Mouse (Mus musculus) monocyte, adult 5-6 weeks (primary cell): ENCODE measurements around the gene Ms4a8a. TPM values are rescaled to one million over a fixed set of nuclear protein-coding genes. Genes with fewer than 3 reads are reported as not detected.
A peak's percentile ranks its signal among the peaks of the same experiment; 100 is the strongest.
"Not testable (repeated sequence)": the region's sequence is repeated elsewhere in the genome, so short reads cannot be mapped to it uniquely, and the experiment has no call there.

Experiments used
- ATAC-seq: fragments of 153-309, 156-312 bp; replicated peaks from 2 replicates; pipeline ENCODE4 v1.8.0; 2017; ENCODE audit warnings: mild to moderate bottlenecking; ENCODE audit not compliant: low TSS enrichment, insufficient number of reproducible peaks, severe bottlenecking, poor library complexity, low FRiP score
- total RNA-seq: library from RNA; stranded (forward); fragments of 200-1000, 200-491, 200-594 nt; gene quantifications from 3 replicates; pipeline ENCODE4 v1.2.3, GENCODE M21; 2017

Gene Ms4a8a
- 1.1 to 8.6 TPM (median 4.5 TPM) in 3 replicates for total RNA-seq

DNA sequence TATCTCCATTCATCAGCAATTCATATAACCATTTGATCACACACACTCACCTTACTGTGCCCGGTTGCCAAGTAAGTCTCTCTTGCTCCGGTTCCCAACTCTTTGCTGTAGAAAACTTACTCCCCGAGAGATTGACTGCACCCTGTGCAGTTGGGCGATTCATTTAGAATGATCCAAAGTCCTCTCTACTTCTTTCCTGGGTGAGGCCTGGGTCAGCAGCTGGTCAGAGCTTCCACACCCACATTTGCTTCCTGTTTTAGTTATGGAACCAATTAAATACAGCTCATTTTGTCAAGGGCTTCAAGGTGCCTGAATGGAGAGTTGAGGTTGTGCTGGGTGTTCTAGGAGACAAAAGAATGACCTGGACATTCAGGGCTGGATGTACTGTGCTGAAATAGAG lies at the start of gene Ms4a8a:
Ms4a8a (minus strand) TSS at position 169 of the 400 bp plus-strand sequence.
- ATAC-seq = peak; percentile 73

DNA sequence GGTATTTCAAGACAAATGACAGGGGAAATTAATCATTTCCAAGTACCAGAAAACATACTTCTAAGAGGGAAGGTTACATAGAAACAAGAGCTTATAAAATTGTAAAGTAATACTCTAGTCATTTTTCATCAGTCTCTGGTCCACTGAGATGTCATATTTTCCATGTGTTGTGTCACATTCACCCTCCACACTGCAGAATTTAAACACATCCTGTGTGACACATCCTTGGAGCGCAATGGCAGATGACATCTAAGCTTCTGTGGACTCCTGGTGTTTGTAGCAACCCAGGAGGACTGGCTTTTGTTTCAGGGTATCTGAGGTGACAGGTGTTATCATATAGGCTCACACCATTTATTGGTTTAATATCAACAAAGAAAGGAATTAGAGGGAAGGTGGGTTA lies 48.8 kb upstream of the Ms4a8a start:
- ATAC-seq = no peak

DNA sequence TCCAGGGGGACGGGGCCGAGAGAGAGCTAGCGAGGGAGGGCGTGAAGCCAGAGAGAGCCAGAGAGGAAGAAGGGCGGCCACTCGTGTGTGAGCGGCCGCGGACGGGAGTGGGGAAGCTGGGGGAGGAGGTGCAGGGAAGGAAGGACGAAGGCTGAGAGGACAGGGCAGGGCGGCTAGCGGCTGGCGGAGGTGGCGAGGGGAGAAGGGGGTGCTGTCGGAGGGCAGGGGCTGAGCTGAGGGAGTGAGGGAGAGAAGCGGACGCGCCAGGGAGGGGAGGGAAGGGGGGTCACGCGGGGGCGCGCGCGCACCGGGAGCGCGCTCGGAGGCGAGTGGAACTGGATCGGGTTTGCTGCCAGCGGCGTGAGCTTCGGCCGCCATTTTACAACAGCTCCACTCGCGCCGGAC lies 40.1 kb upstream of the Ms4a8a start:
- peak; percentile 91 for ATAC-seq

DNA sequence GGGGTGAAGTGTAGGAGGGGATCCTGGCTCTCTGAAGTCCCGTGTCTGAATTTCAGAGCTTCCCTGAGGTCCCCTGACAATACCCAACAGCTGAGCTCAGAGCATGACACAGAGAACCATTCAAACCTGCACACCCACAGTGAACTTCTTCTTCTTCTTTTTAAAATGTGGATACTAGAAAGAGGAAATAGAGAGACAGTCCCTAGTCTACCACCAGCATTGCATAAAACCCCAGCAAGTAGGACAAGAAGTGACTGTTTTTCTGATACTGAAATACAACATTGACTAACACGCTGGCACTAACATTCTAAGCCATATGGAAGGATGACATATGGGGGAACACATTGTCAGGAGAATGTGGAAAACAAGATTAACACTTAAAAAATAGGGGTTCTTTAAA lies 38.4 kb upstream of the Ms4a8a start:
- ATAC-seq = peak; percentile 93

GRCm38 (mm10) chr19:11107746-11108145 lies 26.8 kb upstream of the Ms4a8a start:
- peak; percentile 96 for ATAC-seq

GRCm38 (mm10) chr19:11101880-11102279 lies 21.0 kb upstream of the Ms4a8a start:
- ATAC-seq = peak; percentile 59; the same call in 1 of the 2 replicates

GRCm38 (mm10) chr19:11098401-11098800 lies 17.5 kb upstream of the Ms4a8a start:
- no peak for ATAC-seq

- ATAC-seq = not testable (repeated sequence)
Observed at GRCm38 (mm10) chr19:11092131-11092530, 11.2 kb upstream of the Ms4a8a start.

DNA sequence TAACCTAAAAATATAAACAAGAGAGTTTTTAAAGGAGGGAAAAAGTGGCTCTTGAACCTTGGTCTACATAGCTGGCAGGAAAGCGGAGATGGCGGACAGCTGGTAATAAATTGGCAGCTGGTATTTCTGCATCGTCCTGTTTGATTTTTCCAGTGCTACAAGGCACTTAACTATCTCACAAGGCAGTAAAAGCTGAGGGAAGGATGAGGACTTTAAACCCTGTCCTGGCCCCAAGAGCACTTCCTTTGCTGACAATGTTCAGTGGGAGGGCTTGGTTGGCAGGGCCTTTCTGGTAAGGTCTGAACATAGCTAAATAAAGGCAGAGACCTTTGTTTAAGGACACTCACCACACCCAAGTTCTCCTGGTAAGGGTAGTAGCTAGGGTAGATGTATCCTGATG lies 10.5 kb downstream of the Ms4a8a start:
- no peak for ATAC-seq

GRCm38 (mm10) chr19:11065202-11065875 lies 15.6 kb downstream of the Ms4a8a start:
- ATAC-seq = peak; percentile 91

DNA sequence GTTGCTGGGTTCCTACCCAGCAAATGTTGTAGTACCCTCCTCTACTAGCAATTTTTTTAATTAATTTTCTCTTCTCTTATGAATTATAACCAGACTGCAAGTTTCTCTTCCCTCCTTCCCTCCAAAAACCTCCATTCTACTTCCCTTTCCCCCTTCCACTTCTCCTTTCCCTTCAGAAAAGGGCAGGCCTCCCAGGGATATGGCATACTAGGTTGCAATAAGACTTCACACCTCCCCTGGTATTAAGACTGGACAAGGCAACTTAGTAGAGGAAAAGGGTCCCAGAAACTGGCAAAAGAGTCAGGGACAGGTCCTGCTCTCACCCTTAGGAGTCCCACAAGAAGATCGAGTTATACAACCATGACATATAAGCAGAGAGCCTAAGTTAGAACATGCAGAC lies 20.0 kb downstream of the Ms4a8a start:
- ATAC-seq = peak; percentile 35; the same call in 1 of the 2 replicates

- peak; percentile 70; the same call in 1 of the 2 replicates for ATAC-seq
Observed at GRCm38 (mm10) chr19:11059967-11060366, 20.9 kb downstream of the Ms4a8a start.

GRCm38 (mm10) chr19:11055700-11056099 lies 25.2 kb downstream of the Ms4a8a start:
- ATAC-seq = not testable (repeated sequence)

- no peak for ATAC-seq
Observed at GRCm38 (mm10) chr19:11053277-11053676, 27.6 kb downstream of the Ms4a8a start.

DNA sequence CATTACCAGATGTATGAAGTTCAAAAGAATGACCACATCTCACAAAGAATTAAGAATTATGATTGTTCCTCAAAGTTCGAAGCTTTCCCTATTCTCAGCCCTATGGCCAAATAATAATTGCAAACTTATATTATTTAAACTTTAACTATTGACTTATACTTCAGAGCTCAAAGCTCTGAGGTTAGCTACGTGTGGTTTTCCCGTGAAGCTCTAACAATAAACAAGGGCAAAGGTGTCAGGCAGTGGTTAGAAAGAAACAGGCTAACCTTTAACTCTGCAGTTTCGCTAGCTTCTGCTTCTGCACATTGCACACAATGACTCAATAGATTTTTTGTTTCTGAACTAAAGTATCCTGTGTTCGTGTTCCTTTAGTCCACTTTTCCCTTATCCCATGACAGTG lies 28.0 kb downstream of the Ms4a8a start:
- ATAC-seq = peak; percentile 60; the same call in 1 of the 2 replicates

DNA sequence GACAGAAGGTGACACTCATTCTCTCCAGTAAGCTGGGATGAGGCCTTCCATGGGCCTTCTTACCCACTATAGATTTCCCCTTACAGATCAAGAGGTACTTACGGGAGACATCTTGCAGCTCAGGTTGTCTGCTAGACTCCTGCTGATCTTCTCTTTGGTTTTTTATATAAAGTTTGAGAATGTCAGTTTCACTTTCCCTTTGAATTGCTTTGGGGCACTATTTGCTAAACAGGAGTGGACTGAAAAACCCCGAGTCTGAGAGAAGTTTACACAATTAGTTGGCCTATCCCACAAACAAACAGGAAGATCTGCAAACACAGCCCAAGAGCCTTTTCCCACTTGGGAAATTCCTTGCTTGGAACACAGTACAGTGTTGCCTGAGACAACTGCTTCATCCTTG lies 30.6 kb downstream of the Ms4a8a start:
- no peak for ATAC-seq

DNA sequence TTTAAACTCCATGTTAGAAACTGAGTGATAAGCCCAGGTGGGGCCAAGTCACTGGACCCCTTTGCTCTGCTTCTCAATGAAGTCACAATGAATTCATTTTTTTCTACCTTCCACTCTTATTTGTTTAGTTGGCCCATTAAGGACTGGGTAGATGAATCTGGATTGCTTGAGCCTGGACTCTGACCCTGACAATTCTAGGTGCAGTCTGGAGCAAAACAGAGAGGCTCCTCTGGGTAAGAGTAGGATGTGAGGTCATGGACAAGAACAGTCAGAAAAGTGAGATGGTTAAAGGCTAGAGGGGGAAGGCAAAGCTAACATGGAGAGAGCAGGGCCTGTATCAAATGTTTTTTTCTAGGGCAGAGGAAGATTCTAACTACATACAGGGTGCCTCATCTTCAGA lies 31.5 kb downstream of the Ms4a8a start:
- no peak for ATAC-seq

DNA sequence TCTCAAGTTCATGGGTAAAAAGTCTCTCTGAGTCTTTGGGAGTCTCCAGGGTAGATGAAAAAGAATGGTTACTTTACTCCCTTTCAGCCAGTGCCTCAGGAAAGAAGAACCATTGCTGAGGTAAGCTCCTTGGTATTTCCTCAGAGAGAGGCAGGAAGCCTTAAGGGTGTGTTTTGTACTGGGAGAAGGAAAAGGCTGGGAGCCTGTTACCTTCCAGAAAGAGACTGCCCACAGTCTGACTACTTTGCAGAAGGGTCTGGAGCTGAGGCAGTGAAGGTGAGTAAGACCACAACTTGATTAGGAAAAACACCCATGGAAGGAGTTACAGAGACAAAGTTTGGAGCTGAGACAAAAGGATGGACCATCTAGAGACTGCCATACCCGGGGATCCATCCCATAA lies 32.4 kb downstream of the Ms4a8a start:
- no peak for ATAC-seq

- ATAC-seq = peak; percentile 39; the same call in 1 of the 2 replicates
Observed at GRCm38 (mm10) chr19:11048009-11048408, 32.9 kb downstream of the Ms4a8a start.

GRCm38 (mm10) chr19:11044996-11045711 lies 35.7 kb downstream of the Ms4a8a start:
- peak; percentile 87 for ATAC-seq
